Mouse (Mus musculus) monocyte, adult 5-6 weeks (primary cell): Measurements from ENCODE around the gene Shisa2. TPM values are rescaled to one million over a fixed set of nuclear protein-coding genes. Genes with fewer than 3 reads are reported as not detected.
A peak's percentile ranks its signal among the peaks of the same experiment; 100 is the strongest.
"Not testable (repeated sequence)": the region's sequence is repeated elsewhere in the genome, so short reads cannot be mapped to it uniquely, and the experiment has no call there.

Experiments
- ATAC-seq: fragments of 153-309, 156-312 bp; replicated peaks from 2 replicates; pipeline ENCODE4 v1.8.0; 2017; ENCODE audit warnings: mild to moderate bottlenecking; ENCODE audit not compliant: low TSS enrichment, insufficient number of reproducible peaks, severe bottlenecking, poor library complexity, low FRiP score
- total RNA-seq: library from RNA; stranded (forward); fragments of 200-1000, 200-491, 200-594 nt; gene quantifications from 3 replicates; pipeline ENCODE4 v1.2.3, GENCODE M21; 2017

Shisa2 gene
- total RNA-seq = not detected in 3 replicates

DNA sequence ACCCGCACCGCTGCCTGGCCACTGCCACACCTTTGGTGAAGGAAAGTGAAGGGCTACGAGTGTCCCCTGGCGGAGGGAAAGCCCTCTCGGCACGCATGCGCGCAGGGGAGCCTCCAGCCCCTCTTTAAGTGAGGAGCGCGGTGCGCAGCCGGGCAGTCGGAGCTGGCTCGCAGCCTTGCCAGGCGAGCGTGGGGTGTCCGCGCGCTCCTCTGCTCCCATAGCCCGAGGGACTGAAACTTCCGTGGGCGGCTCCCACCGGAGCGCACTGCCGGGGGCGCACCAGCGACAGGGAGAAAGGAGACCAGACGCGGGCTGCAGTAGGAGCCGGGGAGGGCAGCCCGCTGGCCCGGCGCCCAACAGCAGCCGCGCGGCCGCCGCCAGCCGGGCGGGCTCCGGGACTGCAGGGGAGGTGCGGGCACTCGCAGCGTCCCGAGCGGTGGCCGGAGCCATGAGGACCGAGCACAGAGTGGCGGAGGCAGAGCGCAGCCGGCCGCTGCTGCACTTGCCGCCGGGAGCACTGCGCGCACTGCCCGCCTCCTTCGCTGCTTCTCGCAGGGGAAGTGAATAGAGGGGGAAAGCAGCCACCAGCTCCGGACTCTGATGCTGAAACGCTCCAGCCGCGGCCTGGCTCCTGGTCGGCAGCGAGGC is at the start of gene Shisa2:
Gene Shisa2, plus strand, starts transcription at position 151 of the 648 bp plus-strand sequence.
- no peak for ATAC-seq

DNA sequence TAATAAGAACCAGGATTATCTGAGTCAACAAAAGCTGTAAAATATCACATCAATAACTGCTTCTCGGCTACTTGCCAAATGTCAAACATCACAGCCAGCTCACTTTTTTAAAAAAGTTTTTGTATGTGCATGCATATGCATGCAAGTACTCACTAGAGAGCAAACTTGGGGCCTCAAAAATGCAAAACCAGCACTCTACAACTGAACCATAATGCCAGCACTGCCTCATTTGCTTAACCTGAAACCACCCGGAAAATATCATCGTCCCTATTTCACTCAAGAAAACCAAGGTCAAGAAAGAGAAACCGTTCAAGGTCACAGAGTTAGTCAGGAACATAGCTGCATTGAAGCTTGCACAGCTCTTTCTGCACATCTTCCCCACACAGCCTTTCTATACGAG is 48.7 kb upstream of the Shisa2 start:
- ATAC-seq = no peak

DNA sequence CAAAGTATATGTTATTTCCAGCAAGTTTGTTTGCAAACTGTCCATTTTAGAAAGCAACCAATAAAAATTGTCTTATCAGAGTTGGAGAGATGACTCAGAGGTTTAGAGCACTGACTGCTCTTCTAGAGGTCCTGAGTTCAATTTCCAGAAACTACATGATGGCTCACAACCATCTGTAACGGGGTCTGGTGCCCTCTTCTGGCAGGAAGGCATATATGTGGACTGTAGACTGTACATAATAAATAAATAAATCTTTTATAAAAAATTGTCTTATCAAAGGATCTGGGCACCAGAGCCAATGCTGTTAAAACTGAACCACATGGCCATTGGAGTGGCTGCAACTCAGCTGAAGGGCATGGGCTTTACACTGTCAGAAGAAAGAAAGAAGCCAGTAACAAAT is 34.5 kb upstream of the Shisa2 start:
- no peak for ATAC-seq

- no peak for ATAC-seq
These were observed 33.2 kb upstream of the Shisa2 start for GRCm38 (mm10) chr14:59591901-59592300.

DNA sequence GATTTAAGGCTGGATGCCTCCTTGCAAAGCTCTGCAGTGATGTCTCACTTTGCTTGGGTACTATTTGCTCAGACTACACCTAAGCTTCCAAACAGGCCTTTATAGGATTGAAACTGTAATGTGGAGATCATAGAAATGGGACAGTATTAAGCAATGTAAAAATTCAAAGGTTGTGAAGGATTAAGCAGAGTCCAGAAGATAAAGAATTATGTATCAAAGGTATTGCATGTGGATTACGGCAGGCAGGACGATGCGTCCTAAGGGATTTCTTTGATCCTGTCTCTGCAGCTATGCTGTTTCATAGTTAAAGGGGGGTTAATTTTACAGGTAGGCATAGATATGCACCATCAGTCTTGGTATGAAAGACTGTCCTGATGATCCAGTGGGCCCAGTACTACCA is 32.5 kb upstream of the Shisa2 start:
- no peak for ATAC-seq

GRCm38 (mm10) chr14:59594988-59595387 is 30.1 kb upstream of the Shisa2 start:
- ATAC-seq = no peak

- ATAC-seq = peak; percentile 97
These were observed 27.5 kb upstream of the Shisa2 start, which contains the start of gene Cdadc1 for GRCm38 (mm10) chr14:59597398-59598259. Gene Cdadc1, minus strand, starts transcription at chr14:59597959.

- no peak for ATAC-seq
These were observed 26.9 kb upstream of the Shisa2 start for GRCm38 (mm10) chr14:59598260-59598627.

GRCm38 (mm10) chr14:59604002-59604645 is 21.0 kb upstream of the Shisa2 start:
- no peak for ATAC-seq

DNA sequence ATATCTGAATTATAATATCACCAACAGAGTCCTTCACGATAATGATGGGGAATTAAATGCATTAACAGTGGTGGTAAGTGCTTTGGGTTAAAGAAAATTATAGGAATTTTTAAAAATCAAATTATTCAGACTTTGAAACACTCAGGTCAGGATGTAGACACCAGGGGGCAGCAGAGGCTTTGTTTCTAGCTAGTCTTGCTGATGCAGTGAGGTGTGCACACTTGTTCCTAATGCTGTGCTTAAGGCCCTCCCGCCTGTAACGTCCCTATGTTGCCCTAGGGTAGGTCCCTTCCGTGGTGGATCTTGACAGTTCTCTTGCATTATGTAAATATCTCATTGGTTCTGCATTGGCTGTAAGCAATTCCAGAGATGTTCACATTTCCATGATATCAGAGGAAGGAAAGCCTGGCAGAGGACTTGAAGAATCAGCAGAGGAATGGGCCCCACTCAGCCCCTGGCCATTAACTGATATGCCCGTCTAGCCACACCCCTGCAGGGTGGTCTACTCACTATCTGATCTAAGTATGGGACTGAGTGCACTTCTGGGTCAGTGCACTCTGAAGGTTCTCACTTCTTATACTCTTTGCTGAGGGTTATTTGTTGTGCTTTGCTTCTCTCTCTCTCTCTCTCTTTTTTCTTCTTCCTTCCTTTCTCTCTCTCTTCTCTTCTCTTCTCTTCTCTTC is 19.3 kb upstream of the Shisa2 start:
- peak; percentile 62; the same call in 1 of the 2 replicates for ATAC-seq

DNA sequence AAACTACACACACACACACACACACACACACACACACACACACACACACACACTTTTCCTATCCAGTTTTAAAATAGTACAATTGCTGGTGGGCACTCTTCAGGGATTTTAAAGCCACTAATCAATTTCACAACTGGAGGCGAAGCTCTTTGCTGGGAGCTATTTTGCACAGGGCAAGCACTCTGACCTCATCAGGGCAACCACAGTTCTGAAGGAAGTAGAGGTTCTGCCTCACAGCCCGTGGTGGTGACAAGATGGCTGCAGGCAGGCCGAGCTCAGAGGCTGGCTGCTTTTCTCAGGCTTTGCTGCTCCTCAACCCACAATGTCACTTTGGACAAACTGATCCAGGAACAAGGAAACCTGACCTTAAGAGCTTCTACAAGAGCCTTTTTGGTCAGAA is 18.1 kb upstream of the Shisa2 start:
- no peak for ATAC-seq

DNA sequence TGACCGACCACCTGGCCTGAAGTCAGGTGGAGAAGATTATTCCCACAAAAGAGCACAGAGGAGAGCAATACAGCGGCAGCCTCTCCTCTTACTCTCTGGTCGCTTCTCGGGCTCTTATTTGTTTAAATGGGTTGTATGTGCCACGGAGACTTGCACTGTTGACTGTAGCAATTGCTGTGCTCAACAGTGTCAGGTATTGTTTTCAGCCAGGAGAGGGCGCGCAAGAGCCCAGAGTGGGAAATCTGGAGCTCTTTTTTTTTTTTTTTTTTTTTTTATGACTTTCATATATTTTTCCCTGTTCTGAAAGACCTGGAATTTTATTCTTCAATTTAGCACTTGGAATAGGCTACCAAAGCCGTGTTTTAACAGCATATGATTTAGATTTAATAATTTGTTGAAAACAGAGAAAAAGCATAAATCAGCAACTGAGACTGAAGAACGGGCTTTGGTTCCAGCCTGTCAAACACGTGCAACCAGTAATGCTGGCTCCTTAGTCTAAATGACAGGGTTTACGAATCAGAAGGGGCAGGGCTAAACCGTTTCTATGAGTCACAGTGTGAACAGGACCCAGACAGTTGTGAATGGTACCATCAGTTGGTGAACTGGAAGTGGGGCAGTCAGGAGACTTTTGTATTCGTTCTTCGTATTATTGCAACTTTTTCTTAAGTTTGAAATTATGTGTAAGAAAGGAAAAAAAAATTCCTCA is 12.0 kb upstream of the Shisa2 start:
- no peak for ATAC-seq

GRCm38 (mm10) chr14:59614149-59614548 is 11.0 kb upstream of the Shisa2 start:
- not testable (repeated sequence) for ATAC-seq

DNA sequence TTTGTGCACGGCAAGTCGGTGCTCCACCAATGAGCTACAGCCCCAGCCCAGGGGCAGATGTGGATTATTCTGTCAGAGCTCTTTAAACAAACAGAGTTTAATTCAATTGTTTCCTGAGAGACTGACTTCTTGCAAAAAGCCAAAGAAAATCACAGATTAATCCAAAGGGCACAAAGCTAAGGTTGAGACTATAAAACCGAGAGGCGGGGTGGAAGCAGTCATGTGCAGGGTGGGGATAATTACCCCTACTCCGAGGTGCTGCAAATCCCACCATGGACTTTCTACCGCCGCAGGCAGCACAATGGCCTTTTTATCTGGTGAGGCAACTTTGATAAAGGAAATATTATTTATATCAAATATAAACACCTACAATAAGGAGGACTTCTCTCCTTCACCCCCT is 8.3 kb upstream of the Shisa2 start:
- no peak for ATAC-seq

DNA sequence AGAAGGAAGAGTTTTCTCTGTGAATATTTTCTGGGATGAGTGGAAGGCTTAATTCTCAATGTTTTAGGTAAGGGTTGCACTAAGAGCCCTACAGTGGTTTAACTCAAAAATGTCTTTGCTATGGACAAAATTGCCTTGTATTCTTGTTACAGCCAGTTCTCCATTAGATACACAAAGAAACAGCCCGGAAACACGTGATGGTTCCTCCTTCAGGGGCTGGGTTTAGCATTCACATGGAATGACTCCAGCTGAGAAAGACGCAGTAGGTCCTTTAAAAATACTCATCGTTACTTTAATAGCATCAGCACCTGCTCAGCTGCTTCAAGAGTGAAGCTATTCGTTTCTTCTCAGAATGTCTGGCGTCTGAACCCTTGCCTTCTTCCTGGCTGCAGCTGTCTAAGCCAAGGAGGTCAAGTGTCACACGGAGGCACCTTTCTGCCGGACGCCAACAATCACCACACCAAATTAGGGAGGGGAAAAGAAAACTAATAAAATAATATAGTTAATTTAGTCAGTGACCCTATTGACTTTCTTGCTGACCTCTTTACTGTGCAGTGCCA is 702 bp upstream of the Shisa2 start:
- ATAC-seq = no peak

DNA sequence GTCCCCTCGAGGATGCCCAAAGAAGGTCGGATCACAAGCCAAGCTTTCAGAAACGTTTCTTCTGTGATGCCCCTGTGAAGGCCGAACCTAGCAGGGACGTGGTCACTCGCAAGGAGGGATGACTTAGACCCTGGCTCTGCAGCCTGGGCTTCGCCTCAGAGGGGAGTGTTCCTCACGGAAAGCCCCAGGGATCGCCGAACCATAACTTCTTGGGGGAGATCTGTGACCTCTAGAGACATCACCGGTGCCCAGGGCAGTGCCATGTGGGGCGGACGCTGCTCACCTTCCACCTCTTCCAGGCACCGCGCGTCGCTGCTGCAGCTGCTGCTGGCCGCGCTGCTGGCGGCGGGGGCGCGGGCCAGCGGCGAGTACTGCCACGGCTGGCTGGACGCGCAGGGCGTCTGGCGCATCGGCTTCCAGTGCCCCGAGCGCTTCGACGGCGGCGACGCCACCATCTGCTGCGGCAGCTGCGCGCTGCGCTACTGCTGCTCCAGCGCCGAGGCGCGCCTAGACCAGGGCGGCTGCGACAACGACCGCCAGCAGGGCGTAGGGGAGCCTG is 777 bp downstream of the Shisa2 start:
- ATAC-seq = no peak

DNA sequence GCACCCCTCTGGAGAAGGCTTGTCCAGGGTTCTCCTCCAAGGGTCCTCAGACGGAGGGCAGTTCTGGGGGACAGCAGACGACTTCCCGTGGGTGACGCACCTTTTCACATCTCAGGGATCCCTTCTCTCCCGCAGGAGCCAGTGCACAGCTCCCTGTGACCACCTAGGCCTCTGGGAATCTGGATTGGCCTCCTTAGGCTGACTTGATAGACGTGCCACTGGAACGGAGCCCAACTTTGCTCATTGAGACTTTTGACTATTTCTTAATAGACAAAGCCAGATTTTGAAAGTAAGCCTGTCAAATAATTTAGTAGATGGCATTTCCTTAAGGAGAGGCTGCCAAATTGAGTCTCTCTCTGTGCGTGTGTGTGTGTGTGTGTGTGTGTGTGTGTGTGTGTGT is 1.6 kb downstream of the Shisa2 start:
- ATAC-seq = no peak

GRCm38 (mm10) chr14:59627142-59627680 is 2.1 kb downstream of the Shisa2 start:
- ATAC-seq = no peak
